Mouse (Mus musculus) skeletal muscle tissue, adult 2 months (tissue): ENCODE data around the gene Slco3a1.

Experiments used
- DNase-seq: peaks from one replicate; pipeline ENCODE4 v3.0.0-alpha.2; 2012; ENCODE audit warnings: low read depth, low spot score

Gene Slco3a1

GRCm38 (mm10) chr7:74528182-74528581 lies 26.4 kb downstream of the Slco3a1 start:
- DNase-seq = peak; percentile 78

GRCm38 (mm10) chr7:74527689-74528088 lies 26.9 kb downstream of the Slco3a1 start:
- no peak for DNase-seq

GRCm38 (mm10) chr7:74526030-74526429 lies 28.6 kb downstream of the Slco3a1 start:
- DNase-seq = no peak

- DNase-seq = no peak
Observed at GRCm38 (mm10) chr7:74525586-74525985, 29.0 kb downstream of the Slco3a1 start.

- peak; percentile 68 for DNase-seq
Observed at GRCm38 (mm10) chr7:74524188-74524971, 30.2 kb downstream of the Slco3a1 start.

GRCm38 (mm10) chr7:74523086-74523485 lies 31.5 kb downstream of the Slco3a1 start:
- no peak for DNase-seq

GRCm38 (mm10) chr7:74522260-74522659 lies 32.3 kb downstream of the Slco3a1 start:
- no peak for DNase-seq

- no peak for DNase-seq
Observed at GRCm38 (mm10) chr7:74519386-74519785, 35.2 kb downstream of the Slco3a1 start.

GRCm38 (mm10) chr7:74518776-74519175 lies 35.8 kb downstream of the Slco3a1 start:
- DNase-seq = no peak

- DNase-seq = no peak
Observed at GRCm38 (mm10) chr7:74518255-74518654, 36.3 kb downstream of the Slco3a1 start.

- DNase-seq = peak; percentile 56
Observed at GRCm38 (mm10) chr7:74510676-74511075, 43.9 kb downstream of the Slco3a1 start.

GRCm38 (mm10) chr7:74508205-74508604 lies 46.4 kb downstream of the Slco3a1 start:
- DNase-seq = no peak

GRCm38 (mm10) chr7:74506856-74507255 lies 47.7 kb downstream of the Slco3a1 start:
- DNase-seq = no peak

- DNase-seq = no peak
Observed at GRCm38 (mm10) chr7:74505635-74506034, 48.9 kb downstream of the Slco3a1 start.

GRCm38 (mm10) chr7:74501187-74501586 lies 53.4 kb downstream of the Slco3a1 start:
- DNase-seq = no peak

- no peak for DNase-seq
Observed at GRCm38 (mm10) chr7:74499470-74499869, 55.1 kb downstream of the Slco3a1 start.

GRCm38 (mm10) chr7:74498266-74498980 lies 56.2 kb downstream of the Slco3a1 start:
- no peak for DNase-seq

- DNase-seq = no peak
Observed at GRCm38 (mm10) chr7:74497203-74497602, 57.4 kb downstream of the Slco3a1 start.

GRCm38 (mm10) chr7:74495451-74495850 lies 59.1 kb downstream of the Slco3a1 start:
- DNase-seq = no peak

- DNase-seq = peak; percentile 21
Observed at GRCm38 (mm10) chr7:74493775-74494174, 60.8 kb downstream of the Slco3a1 start.

- DNase-seq = no peak
Observed at GRCm38 (mm10) chr7:74491683-74492355, 62.8 kb downstream of the Slco3a1 start.

- no peak for DNase-seq
Observed at GRCm38 (mm10) chr7:74488141-74488540, 66.4 kb downstream of the Slco3a1 start.
